In genomic region chr9:32516691-32517090, GRCm38 (mm10) we compare ENCODE assay signal across 8 mouse cellular contexts. TPM values are rescaled to one million over a fixed set of nuclear protein-coding genes. Genes with fewer than 3 reads are reported as not detected.
DNase-seq lines count a peak whose midpoint lies in the region; ATAC-seq and TF ChIP-seq lines count a peak whose summit lies in the region.
"Had no signal": no experiment of that assay in that cellular context is flagged by ENCODE, and none has a peak within 500 bp of the region (broad histone marks: within the 10 kb centered on the region; RNA-seq: fewer than 3 reads in every experiment).

No protein-coding gene starts in this region.

- intact Hi-C loops in left cerebral cortex, adult 2 months (cut with DNase I), result no loop called here
- intact Hi-C loops in left cerebral cortex, postnatal 4 days (cut with DNase I), result no loop called here
- intact Hi-C loops in left cerebral cortex, postnatal 36 days (cut with DNase I), result no loop called here

- no peaks in the 10 kb centered on the region for H3K36me3 ChIP-seq in heart, embryonic 16.5 days (ENCODE audit: control insufficient read depth, insufficient read depth)
- no peaks in the 10 kb centered on the region for H3K36me3 ChIP-seq in hindbrain, embryonic 11.5 days (ENCODE audit: control insufficient read depth, insufficient read depth, low read length)
- H3K36me3 ChIP-seq: intestine, embryonic 15.5 days had no signal

- TF ChIP-seq CTCF in left cerebral cortex, adult 2 months (IDR thresholded peaks at IDR 0.05), result no peak
- TF ChIP-seq CTCF in bone marrow, adult 2 months (IDR thresholded peaks at IDR 0.05; ENCODE audit: control insufficient read depth, insufficient read depth, low read length), result no peak

- no peak overlapping the region for H3K4me3 ChIP-seq in left cerebral cortex, adult 2 months
- peak overlapping the region; percentile 17 for H3K4me3 ChIP-seq in bone marrow, adult 2 months (replicated peaks; ENCODE audit: control insufficient read depth, low read depth, low read length)
- no peak overlapping the region for H3K4me3 ChIP-seq in heart, embryonic 16.5 days (ENCODE audit: low read length)
- no peak overlapping the region for H3K4me3 ChIP-seq in hindbrain, embryonic 11.5 days (ENCODE audit: low read depth, low read length)
- H3K4me3 ChIP-seq: intestine, embryonic 15.5 days had no signal

- DNase-seq in left cerebral cortex, adult 2 months (ENCODE audit: extremely low spot score in 1 of 2, low spot score in 2 of 2), result no peak
- no peak for DNase-seq in left cerebral cortex, postnatal 4 days
- DNase-seq in monocyte, adult 2 months (ENCODE audit: low read depth in 1 of 2, low spot score in 2 of 2), result peak; percentile 34 to 49
- no peak for DNase-seq in hindbrain, embryonic 11.5 days (ENCODE audit: low spot score)
- DNase-seq in left cerebral cortex, postnatal 36 days (ENCODE audit: low spot score in 2 of 2), result no peak

- 1% methylated on average over 9 of the region's 9 CpGs for WGBS in bone marrow, adult 2 months
- WGBS in heart, embryonic 16.5 days, result 70% methylated on average over 9 of the region's 9 CpGs
- WGBS in hindbrain, embryonic 11.5 days, result 81% methylated on average over 9 of the region's 9 CpGs

- peak overlapping the region; percentile 35; the same call in 1 of the 2 replicates for H3K9ac ChIP-seq in heart, embryonic 16.5 days (ENCODE audit: low read length)
- H3K9ac ChIP-seq in hindbrain, embryonic 11.5 days (ENCODE audit: low read depth, low read length), result no peak overlapping the region
- H3K9ac ChIP-seq: intestine, embryonic 15.5 days had no signal

- no peaks in the 10 kb centered on the region for H3K27me3 ChIP-seq in heart, embryonic 16.5 days (ENCODE audit: control insufficient read depth, insufficient read depth, low read length)
- H3K27me3 ChIP-seq in hindbrain, embryonic 11.5 days (ENCODE audit: control insufficient read depth, insufficient read depth, low read length), result no peaks in the 10 kb centered on the region
- H3K27me3 ChIP-seq: intestine, embryonic 15.5 days had no signal

- H3K4me1 ChIP-seq in bone marrow, adult 2 months (ENCODE audit: control insufficient read depth, insufficient read depth, low read length), result peaks cover 24% of the 10 kb centered on the region
- H3K4me1 ChIP-seq in heart, embryonic 16.5 days (ENCODE audit: control insufficient read depth, insufficient read depth, low read length), result peaks cover 32% of the 10 kb centered on the region
- H3K4me1 ChIP-seq in hindbrain, embryonic 11.5 days (replicated peaks; ENCODE audit: control insufficient read depth, insufficient read depth, low read length), result no peaks in the 10 kb centered on the region

- H3K9me3 ChIP-seq in heart, embryonic 16.5 days (replicated peaks; ENCODE audit: control insufficient read depth, low read length), result no peaks in the 10 kb centered on the region
- no peaks in the 10 kb centered on the region for H3K9me3 ChIP-seq in hindbrain, embryonic 11.5 days (ENCODE audit: control insufficient read depth, low read length)
- H3K9me3 ChIP-seq: intestine, embryonic 15.5 days had no signal

- no peak for TF ChIP-seq POLR2A in bone marrow, adult 2 months (IDR thresholded peaks at IDR 0.05; ENCODE audit: borderline replicate concordance, control insufficient read depth, low read depth, low read length)

- ATAC-seq in heart, embryonic 16.5 days (replicated peaks; ENCODE audit: extremely low read depth, insufficient read depth, low FRiP score), result no peak
- ATAC-seq in hindbrain, embryonic 11.5 days (ENCODE audit: low FRiP score), result no peak
- ATAC-seq: intestine, embryonic 15.5 days had no signal

- peak overlapping the region; percentile 18; the same call in 1 of the 2 replicates for H3K27ac ChIP-seq in left cerebral cortex, adult 2 months
- H3K27ac ChIP-seq in bone marrow, adult 2 months (ENCODE audit: control insufficient read depth, insufficient read depth, low read depth, low read length, poor library complexity), result peak overlapping the region; percentile 80
- peak overlapping the region; percentile 70 for H3K27ac ChIP-seq in heart, embryonic 16.5 days (ENCODE audit: low read length)
- no peak overlapping the region for H3K27ac ChIP-seq in hindbrain, embryonic 11.5 days (ENCODE audit: low read depth, low read length)
- H3K27ac ChIP-seq: intestine, embryonic 15.5 days had no signal

- H3K4me2 ChIP-seq in heart, embryonic 16.5 days (ENCODE audit: low read depth, low read length), result peak overlapping the region; percentile 11; the same call in 1 of the 2 replicates
- no peak overlapping the region for H3K4me2 ChIP-seq in hindbrain, embryonic 11.5 days (replicated peaks; ENCODE audit: low read depth, low read length)
- H3K4me2 ChIP-seq: intestine, embryonic 15.5 days had no signal

RNA-seq across cellular contexts. Expression of gene Fli1, which starts 26.0 kb away (rescaled TPM):
- total RNA-seq in left cerebral cortex, adult 2 months (2021), result 1 to 10 TPM; 3.5 to 5.9 TPM
- 1 to 10 TPM; 8.5 to 10.0 TPM for total RNA-seq in left cerebral cortex, postnatal 4 days (2021)
- polyA plus RNA-seq in bone marrow, adult 2 months (2011; ENCODE audit: insufficient read depth, insufficient read length, low replicate concordance, missing spikeins), result 17.4 and 33.9 TPM in 2 replicates
- polyA plus RNA-seq in heart, embryonic 16.5 days (2015; fragmentation: Nextera tagmentation; extraction: Ambion mirVana), result 20.1 and 23.4 TPM in 2 replicates
- 18.6 and 22.2 TPM in 2 replicates for polyA plus RNA-seq in hindbrain, embryonic 11.5 days (2014; fragmentation: Nextera tagmentation; extraction: Ambion mirVana)
- 1 to 10 TPM; 5.5 to 7.3 TPM for total RNA-seq in left cerebral cortex, postnatal 36 days (2021)

Comparison
In these comparisons a context has a peak if more than half of its experiments do, and no peak if none do; other contexts are left out.
1. DNase-seq: peak in monocyte, adult 2 months (2 of 2); none in left cerebral cortex, adult 2 months (0 of 2), left cerebral cortex, postnatal 4 days (single experiment), hindbrain, embryonic 11.5 days (single experiment) and left cerebral cortex, postnatal 36 days (0 of 2).